Mouse (Mus musculus) hindbrain, embryonic 15.5 days (tissue): ENCODE data around the gene Sec62. TPM values are rescaled to one million over a fixed set of nuclear protein-coding genes. Genes with fewer than 3 reads are reported as not detected.
"Not testable (repeated sequence)": the region's sequence is repeated elsewhere in the genome, so short reads cannot be mapped to it uniquely, and the experiment has no call there.

Experiments
- ATAC-seq: fragments of 200-750 bp; cut with Nextera tagmentation; 2 replicates; pipeline ENCODE4 v1.8.0; 2017; ENCODE audit warnings: low read depth, moderate number of reproducible peaks, moderate TSS enrichment; ENCODE audit not compliant: low FRiP score
- H3K27ac ChIP-seq: fragments of 300-500 bp; sonication (generic); replicated peaks from 2 replicates; pipeline ENCODE4 v1.5.1; 2015; ENCODE audit warnings: mild to moderate bottlenecking, inconsistent platforms
- H3K27me3 ChIP-seq: fragments of 300-500 bp; sonication (generic); 2 replicates; pipeline ENCODE4 v1.6.1; 2015; ENCODE audit warnings: control low read depth, inconsistent platforms
- H3K36me3 ChIP-seq: fragments of 300-500 bp; sonication (generic); 2 replicates; pipeline ENCODE4 v1.6.1; 2015; ENCODE audit warnings: control low read depth, inconsistent platforms
- H3K4me1 ChIP-seq: fragments of 300-500 bp; sonication (generic); replicated peaks from 2 replicates; pipeline ENCODE4 v1.6.1; 2015; ENCODE audit warnings: control low read depth, inconsistent platforms
- H3K4me2 ChIP-seq: fragments of 300-500 bp; sonication (generic); 2 replicates; pipeline ENCODE4 v1.6.1; 2015; ENCODE audit warnings: moderate library complexity, mild to moderate bottlenecking, inconsistent platforms
- H3K4me3 ChIP-seq: fragments of 300-500 bp; sonication (generic); 2 replicates; pipeline ENCODE4 v1.5.1; 2015; ENCODE audit warnings: mild to moderate bottlenecking, inconsistent platforms
- H3K9ac ChIP-seq: fragments of 300-500 bp; sonication (generic); 2 replicates; pipeline ENCODE4 v1.6.1; 2015; ENCODE audit warnings: inconsistent platforms
- H3K9me3 ChIP-seq: fragments of 300-500 bp; sonication (generic); 2 replicates; pipeline ENCODE4 v1.6.1; 2016; ENCODE audit warnings: control low read depth, inconsistent platforms
- WGBS: fragments of 180-500 bp; shearing (Covaris S2); methylation state at CpG from one replicate; pipeline ENCODE4 v1.1.7; 2015; 5-methylcytosine and 5-hydroxymethylcytosine counted together
- polyA plus RNA-seq: library from polyadenylated mRNA; unstranded; fragments of >200 nt; fragmentation: Nextera tagmentation; extraction: Ambion mirVana; gene quantifications from 2 replicates; pipeline ENCODE4 v1.2.1, GENCODE M21; 2015

The Sec62 gene
- polyA plus RNA-seq, 1 experiment from 2014 or later = 85.8 TPM

DNA sequence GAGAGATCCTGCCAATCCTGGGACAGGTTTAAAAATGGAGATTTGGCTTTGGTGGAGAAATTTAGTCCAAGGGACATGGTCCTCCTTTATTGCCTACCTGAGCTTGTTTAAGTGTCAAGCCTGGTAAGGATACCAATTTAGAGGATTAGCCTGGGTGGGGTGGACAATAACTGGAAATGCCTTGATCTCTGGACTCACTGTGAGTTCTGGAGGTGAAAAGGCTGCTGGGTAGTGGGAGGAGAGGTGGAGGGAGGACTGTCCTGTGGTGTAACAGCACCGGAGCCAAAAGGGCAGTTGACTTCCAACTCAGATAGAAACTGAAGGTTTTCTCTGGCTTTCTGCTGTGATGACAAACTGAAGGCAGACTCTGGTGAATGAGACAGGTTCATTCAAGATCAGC is 54.7 kb downstream of the Sec62 start:
- H3K4me2 ChIP-seq = no peak overlapping the region
- no peak for ATAC-seq
- H3K27ac ChIP-seq = no peak overlapping the region
- H3K36me3 ChIP-seq = no peaks in the 10 kb centered on the region
- H3K9me3 ChIP-seq = no peaks in the 10 kb centered on the region
- no peaks in the 10 kb centered on the region for H3K4me1 ChIP-seq
- H3K9ac ChIP-seq = no peak overlapping the region
- 93% methylated on average over 1 of the region's 1 CpGs for WGBS
- no peaks in the 10 kb centered on the region for H3K27me3 ChIP-seq
- no peak overlapping the region for H3K4me3 ChIP-seq

- no peak for ATAC-seq
- WGBS = 81% methylated on average over 4 of the region's 6 CpGs
- H3K36me3 ChIP-seq = no peaks in the 10 kb centered on the region
- H3K4me2 ChIP-seq = no peak overlapping the region
- peaks cover 13% of the 10 kb centered on the region for H3K27me3 ChIP-seq
- no peak overlapping the region for H3K9ac ChIP-seq
- no peak overlapping the region for H3K4me3 ChIP-seq
- no peak overlapping the region for H3K27ac ChIP-seq
- H3K4me1 ChIP-seq = peaks cover 9% of the 10 kb centered on the region
- no peaks in the 10 kb centered on the region for H3K9me3 ChIP-seq
These were observed 58.7 kb downstream of the Sec62 start for GRCm38 (mm10) chr3:30851422-30851821.

GRCm38 (mm10) chr3:30853596-30853995 is 60.9 kb downstream of the Sec62 start:
- H3K4me1 ChIP-seq = peaks cover 9% of the 10 kb centered on the region
- no peak overlapping the region for H3K4me3 ChIP-seq
- 93% methylated on average over 5 of the region's 5 CpGs for WGBS
- H3K36me3 ChIP-seq = no peaks in the 10 kb centered on the region
- no peak overlapping the region for H3K4me2 ChIP-seq
- no peak overlapping the region for H3K27ac ChIP-seq
- no peak overlapping the region for H3K9ac ChIP-seq
- peaks cover 18% of the 10 kb centered on the region for H3K27me3 ChIP-seq
- ATAC-seq = no peak
- no peaks in the 10 kb centered on the region for H3K9me3 ChIP-seq

DNA sequence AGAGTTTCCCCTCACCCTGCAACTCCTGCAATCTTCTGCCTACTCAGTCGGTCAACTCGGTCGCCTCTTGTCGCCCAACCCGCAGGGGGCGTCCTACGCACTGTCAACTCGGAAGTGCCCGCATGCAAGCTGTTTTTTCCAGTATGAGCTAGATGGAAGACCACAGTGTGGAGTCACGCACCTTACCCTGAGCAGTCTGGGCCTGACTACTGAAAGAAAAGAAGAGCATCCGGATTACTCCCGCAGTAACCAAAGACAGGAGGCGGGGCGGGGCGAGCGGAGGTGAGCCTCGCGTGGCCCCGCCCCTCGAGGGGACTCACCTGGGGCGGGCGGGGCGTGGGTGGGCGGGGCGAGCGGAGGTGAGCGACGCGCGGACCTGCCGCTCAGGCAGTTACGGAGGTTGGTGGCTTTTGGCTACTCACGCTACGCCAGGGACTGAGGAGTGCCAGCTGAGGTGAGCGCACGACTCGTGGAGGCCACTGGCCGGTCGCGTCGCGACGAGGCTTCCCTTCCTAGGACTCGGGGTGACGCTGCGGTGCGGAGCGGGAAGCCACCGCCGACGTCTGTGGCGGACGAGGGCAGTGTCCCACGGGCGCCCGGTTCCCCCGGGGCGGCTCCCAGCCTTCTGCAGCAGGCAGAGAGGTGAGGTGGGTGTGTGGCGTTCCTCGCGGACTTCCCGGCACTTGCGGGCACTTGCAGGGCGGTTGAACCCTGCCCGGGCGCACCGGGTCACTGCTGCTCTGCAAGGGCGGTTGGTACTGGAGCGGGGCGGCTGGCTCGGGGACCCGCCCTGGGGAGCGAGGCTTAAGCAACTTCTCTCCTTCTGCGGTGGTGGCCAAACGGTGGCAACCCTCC is 63.2 kb downstream of the Sec62 start, which contains the start of gene Gpr160:
Gene Gpr160, plus strand, starts transcription at position 347 of the 855 bp plus-strand sequence.
- H3K9me3 ChIP-seq = no peaks in the 10 kb centered on the region
- no peaks in the 10 kb centered on the region for H3K36me3 ChIP-seq
- ATAC-seq = peak; percentile 80
- peak within 1 kb of the TSS; percentile 100 for H3K4me2 ChIP-seq
- H3K9ac ChIP-seq = peak within 1 kb of the TSS; percentile 45
- peak within 1 kb of the TSS; percentile 60 for H3K4me3 ChIP-seq
- whole genome bisulfite sequencing = under 1% methylated on average over 72 of the region's 75 CpGs
- H3K27me3 ChIP-seq = peaks cover 18% of the 10 kb centered on the region
- no peak within 1 kb of the TSS for H3K27ac ChIP-seq
- peaks cover 9% of the 10 kb centered on the region for H3K4me1 ChIP-seq

DNA sequence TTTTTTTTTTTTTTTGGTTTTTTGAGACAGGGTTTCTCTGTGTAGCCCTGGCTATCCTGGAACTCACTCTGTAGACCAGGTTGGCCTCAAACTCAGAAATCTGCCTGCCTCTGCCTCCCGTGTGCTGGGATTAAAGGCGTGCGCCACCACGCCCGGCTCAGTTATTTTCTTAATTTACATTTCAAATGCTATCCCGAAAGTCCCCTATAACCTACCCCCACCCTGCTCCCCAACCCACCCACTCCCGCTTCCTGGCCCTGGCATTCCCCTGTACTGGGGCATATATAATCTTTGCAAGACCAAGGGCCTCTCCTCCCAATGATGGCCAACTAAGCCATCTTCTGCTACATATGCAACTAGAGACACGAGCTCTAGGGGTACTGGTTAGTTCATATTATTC is 66.9 kb downstream of the Sec62 start:
- H3K36me3 ChIP-seq, H3K9me3 ChIP-seq, H3K27ac ChIP-seq, ATAC-seq, H3K4me2 ChIP-seq, H3K9ac ChIP-seq, H3K4me3 ChIP-seq, H3K4me1 ChIP-seq: not testable (repeated sequence)
- WGBS = 96% methylated on average over 8 of the region's 8 CpGs
- peaks cover 16% of the 10 kb centered on the region for H3K27me3 ChIP-seq

DNA sequence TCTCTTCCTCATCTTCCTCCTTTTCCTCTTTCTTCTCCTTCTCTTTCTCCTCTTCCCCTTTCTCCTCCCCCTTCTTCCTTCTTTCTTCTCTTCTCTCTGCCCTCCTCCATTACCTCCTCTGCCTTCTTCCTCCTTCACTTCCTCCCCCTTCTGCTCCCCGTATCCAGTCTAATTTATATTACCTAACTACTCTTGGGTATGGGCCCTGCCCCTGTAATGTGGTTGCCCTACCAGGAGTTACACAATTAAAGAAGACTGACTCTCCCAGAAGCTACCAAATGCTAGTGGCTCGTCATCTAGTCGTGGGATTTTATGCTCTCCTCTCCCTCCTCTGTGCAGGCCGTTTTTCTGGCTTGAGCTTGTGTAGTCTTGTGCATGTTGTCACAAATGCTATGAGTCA is 68.0 kb downstream of the Sec62 start:
- no peak for ATAC-seq
- peaks cover 6% of the 10 kb centered on the region for H3K4me1 ChIP-seq
- no peak overlapping the region for H3K4me2 ChIP-seq
- peaks cover 10% of the 10 kb centered on the region; the same call in 1 of the 2 replicates for H3K27me3 ChIP-seq
- H3K9ac ChIP-seq = no peak overlapping the region
- no peaks in the 10 kb centered on the region for H3K9me3 ChIP-seq
- no peak overlapping the region for H3K27ac ChIP-seq
- no peak overlapping the region for H3K4me3 ChIP-seq
- 86% methylated on average over 4 of the region's 4 CpGs for WGBS
- no peaks in the 10 kb centered on the region for H3K36me3 ChIP-seq

DNA sequence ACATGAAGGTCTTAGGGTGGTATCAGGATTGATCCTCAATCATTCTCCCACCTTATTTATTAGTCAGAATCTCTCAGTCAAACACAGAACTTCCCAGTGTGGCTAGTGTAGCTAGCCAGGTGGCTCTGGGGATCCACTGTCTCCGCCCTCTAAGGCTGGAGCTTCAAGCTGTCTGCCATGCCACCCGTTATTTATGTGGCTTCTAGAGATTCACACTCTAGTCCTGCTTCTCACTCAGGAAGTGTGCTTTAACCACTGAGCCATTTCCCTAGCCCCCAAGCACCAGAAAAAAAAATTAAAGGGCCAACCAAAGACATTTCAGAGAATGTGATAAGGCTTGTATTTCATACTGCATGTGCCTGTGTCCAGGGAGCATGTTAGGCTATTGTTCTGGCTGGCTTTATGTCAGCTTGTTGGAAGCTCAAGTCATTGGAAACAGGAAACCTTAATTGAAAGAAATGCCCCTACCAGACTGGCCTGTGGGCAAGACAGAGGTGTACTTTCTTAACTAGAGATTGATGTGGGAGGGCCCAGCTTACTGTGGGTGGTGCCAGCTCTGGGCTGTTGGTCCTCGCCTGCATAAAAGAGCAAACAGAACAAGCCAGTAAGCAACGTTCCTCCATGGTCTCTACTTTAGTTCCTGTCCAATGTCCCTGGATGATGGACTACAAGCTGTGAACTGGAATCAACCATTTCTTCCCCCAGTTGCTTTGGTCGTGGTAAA is 71.2 kb downstream of the Sec62 start:
- ATAC-seq = no peak
- Histone ChIP-seq H3K27ac (no peak overlapping the region), H3K9ac (no peak overlapping the region), H3K36me3 (no peaks in the 10 kb centered on the region), H3K4me2 (no peak overlapping the region), H3K9me3 (no peaks in the 10 kb centered on the region), H3K4me3 (no peak overlapping the region), H3K27me3 (no peaks in the 10 kb centered on the region), H3K4me1 (no peaks in the 10 kb centered on the region)
- 84% methylated on average over 5 of the region's 5 CpGs for WGBS

GRCm38 (mm10) chr3:30864640-30865039 is 72.0 kb downstream of the Sec62 start:
- no peak overlapping the region for H3K4me2 ChIP-seq
- H3K9me3 ChIP-seq = no peaks in the 10 kb centered on the region
- WGBS = 82% methylated on average over 1 of the region's 1 CpGs
- no peak overlapping the region for H3K27ac ChIP-seq
- ATAC-seq = no peak
- no peak overlapping the region for H3K9ac ChIP-seq
- H3K27me3 ChIP-seq = no peaks in the 10 kb centered on the region
- no peaks in the 10 kb centered on the region for H3K36me3 ChIP-seq
- H3K4me1 ChIP-seq = no peaks in the 10 kb centered on the region
- H3K4me3 ChIP-seq = no peak overlapping the region

GRCm38 (mm10) chr3:30868176-30868575 is 75.5 kb downstream of the Sec62 start:
- Histone ChIP-seq H3K36me3 (no peaks in the 10 kb centered on the region), H3K9me3 (no peaks in the 10 kb centered on the region), H3K9ac (no peak overlapping the region), H3K4me1 (no peaks in the 10 kb centered on the region), H3K27me3 (no peaks in the 10 kb centered on the region), H3K4me3 (no peak overlapping the region), H3K27ac (no peak overlapping the region), H3K4me2 (no peak overlapping the region)
- 80% methylated on average over 5 of the region's 5 CpGs for WGBS
- no peak for ATAC-seq

- no peak overlapping the region for H3K4me3 ChIP-seq
- no peak overlapping the region for H3K4me2 ChIP-seq
- no peak overlapping the region for H3K27ac ChIP-seq
- no peaks in the 10 kb centered on the region for H3K4me1 ChIP-seq
- H3K27me3 ChIP-seq = no peaks in the 10 kb centered on the region
- no peak overlapping the region for H3K9ac ChIP-seq
- no peaks in the 10 kb centered on the region for H3K9me3 ChIP-seq
- WGBS = 69% methylated on average over 5 of the region's 5 CpGs
- H3K36me3 ChIP-seq = no peaks in the 10 kb centered on the region
- no peak for ATAC-seq
These were observed 76.0 kb downstream of the Sec62 start for GRCm38 (mm10) chr3:30868625-30869024.

DNA sequence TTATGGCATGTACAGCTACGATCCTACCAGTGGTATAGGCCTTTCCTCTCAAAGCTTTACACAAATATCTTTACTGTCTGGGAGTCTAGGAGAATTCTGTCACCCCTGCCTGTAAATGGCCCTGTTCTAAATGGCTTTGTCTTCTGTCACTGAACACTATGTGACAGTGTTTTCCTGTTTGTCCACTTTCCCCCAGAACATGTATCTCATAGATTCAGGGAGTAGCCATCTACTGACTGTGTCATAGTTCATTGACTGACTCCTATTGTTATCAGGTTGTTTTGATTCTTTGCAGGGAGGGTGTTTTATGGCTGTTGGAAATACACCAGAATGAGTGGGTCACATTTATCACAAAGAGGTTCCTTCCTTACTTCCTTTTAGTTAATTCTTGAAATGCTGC is 77.3 kb downstream of the Sec62 start:
- ATAC-seq = no peak
- no peak overlapping the region for H3K4me3 ChIP-seq
- H3K9ac ChIP-seq = no peak overlapping the region
- H3K4me1 ChIP-seq = no peaks in the 10 kb centered on the region
- H3K36me3 ChIP-seq = no peaks in the 10 kb centered on the region
- no peak overlapping the region for H3K4me2 ChIP-seq
- 83% methylated on average over 1 of the region's 1 CpGs for WGBS
- H3K9me3 ChIP-seq = no peaks in the 10 kb centered on the region
- H3K27me3 ChIP-seq = no peaks in the 10 kb centered on the region
- H3K27ac ChIP-seq = no peak overlapping the region
